Mouse (Mus musculus) hindbrain, embryonic 10.5 days (tissue): ENCODE data around the gene Stat6. TPM values are rescaled to one million over a fixed set of nuclear protein-coding genes. Genes with fewer than 3 reads are reported as not detected.

Experiments
- DNase-seq: peaks from one replicate; pipeline ENCODE4 v3.0.0-alpha.2; 2017; ENCODE audit warnings: low spot score
- H3K27ac ChIP-seq: fragments of 300-500 bp; sonication (generic); 2 replicates; pipeline ENCODE4 v1.5.1; 2016; ENCODE audit warnings: mild to moderate bottlenecking, moderate library complexity
- H3K27me3 ChIP-seq: fragments of 300-500 bp; sonication (generic); 2 replicates; pipeline ENCODE4 v1.6.1; 2016; ENCODE audit warnings: mild to moderate bottlenecking; ENCODE audit not compliant: poor library complexity, insufficient read depth, severe bottlenecking
- H3K36me3 ChIP-seq: fragments of 300-500 bp; sonication (generic); 2 replicates; pipeline ENCODE4 v1.6.1; 2016; ENCODE audit warnings: mild to moderate bottlenecking, moderate library complexity
- H3K4me1 ChIP-seq: fragments of 300-500 bp; sonication (generic); replicated peaks from 2 replicates; pipeline ENCODE4 v1.6.1; 2016; ENCODE audit warnings: mild to moderate bottlenecking
- H3K4me3 ChIP-seq: fragments of 300-500 bp; sonication (generic); 2 replicates; pipeline ENCODE4 v1.5.1; 2016; ENCODE audit warnings: mild to moderate bottlenecking, moderate library complexity
- H3K9me3 ChIP-seq: fragments of 300-500 bp; sonication (generic); 2 replicates; pipeline ENCODE4 v1.6.1; 2016; ENCODE audit warnings: mild to moderate bottlenecking, moderate library complexity
- WGBS: fragments of 180-500 bp; shearing (Covaris S2); methylation state at CpG from one replicate; pipeline ENCODE4 v1.1.7; 2016; 5-methylcytosine and 5-hydroxymethylcytosine counted together
- polyA plus RNA-seq: library from polyadenylated mRNA; unstranded; fragments of >200 nt; fragmentation: Nextera tagmentation; extraction: Ambion mirVana; gene quantifications from 2 replicates; pipeline ENCODE4 v1.2.1, GENCODE M21; 2016

The Stat6 gene
- polyA plus RNA-seq, 1 experiment from 2014 or later, result 9.5 TPM

GRCm38 (mm10) chr10:127674794-127675522 is 32.2 kb downstream of the Stat6 start:
- Histone ChIP-seq H3K4me1 (peaks cover 19% of the 10 kb centered on the region), H3K36me3 (no peaks in the 10 kb centered on the region), H3K9me3 (no peaks in the 10 kb centered on the region), H3K27ac (no peak overlapping the region), H3K4me3 (no peak overlapping the region), H3K27me3 (no peaks in the 10 kb centered on the region)
- 90% methylated on average over 8 of the region's 8 CpGs for WGBS
- DNase-seq, result peak; percentile 63

GRCm38 (mm10) chr10:127675859-127676398 is 33.1 kb downstream of the Stat6 start:
- 58% methylated on average over 5 of the region's 5 CpGs for WGBS
- peaks cover 1% of the 10 kb centered on the region; the same call in 1 of the 2 replicates for H3K36me3 ChIP-seq
- no peaks in the 10 kb centered on the region for H3K27me3 ChIP-seq
- H3K27ac ChIP-seq, result peak overlapping the region; percentile 86; the same call in 1 of the 2 replicates
- DNase-seq, result no peak
- H3K9me3 ChIP-seq, result no peaks in the 10 kb centered on the region
- H3K4me1 ChIP-seq, result peaks cover 19% of the 10 kb centered on the region
- H3K4me3 ChIP-seq, result peak overlapping the region; percentile 68

GRCm38 (mm10) chr10:127676691-127677548 is 34.1 kb downstream of the Stat6 start:
- peak overlapping the region; percentile 86 for H3K27ac ChIP-seq
- DNase-seq, result peak; percentile 97
- H3K9me3 ChIP-seq, result no peaks in the 10 kb centered on the region
- peaks cover 19% of the 10 kb centered on the region for H3K4me1 ChIP-seq
- peaks cover 6% of the 10 kb centered on the region; the same call in 1 of the 2 replicates for H3K36me3 ChIP-seq
- no peaks in the 10 kb centered on the region for H3K27me3 ChIP-seq
- under 1% methylated on average over 71 of the region's 71 CpGs for WGBS
- peak overlapping the region; percentile 68 for H3K4me3 ChIP-seq

DNA sequence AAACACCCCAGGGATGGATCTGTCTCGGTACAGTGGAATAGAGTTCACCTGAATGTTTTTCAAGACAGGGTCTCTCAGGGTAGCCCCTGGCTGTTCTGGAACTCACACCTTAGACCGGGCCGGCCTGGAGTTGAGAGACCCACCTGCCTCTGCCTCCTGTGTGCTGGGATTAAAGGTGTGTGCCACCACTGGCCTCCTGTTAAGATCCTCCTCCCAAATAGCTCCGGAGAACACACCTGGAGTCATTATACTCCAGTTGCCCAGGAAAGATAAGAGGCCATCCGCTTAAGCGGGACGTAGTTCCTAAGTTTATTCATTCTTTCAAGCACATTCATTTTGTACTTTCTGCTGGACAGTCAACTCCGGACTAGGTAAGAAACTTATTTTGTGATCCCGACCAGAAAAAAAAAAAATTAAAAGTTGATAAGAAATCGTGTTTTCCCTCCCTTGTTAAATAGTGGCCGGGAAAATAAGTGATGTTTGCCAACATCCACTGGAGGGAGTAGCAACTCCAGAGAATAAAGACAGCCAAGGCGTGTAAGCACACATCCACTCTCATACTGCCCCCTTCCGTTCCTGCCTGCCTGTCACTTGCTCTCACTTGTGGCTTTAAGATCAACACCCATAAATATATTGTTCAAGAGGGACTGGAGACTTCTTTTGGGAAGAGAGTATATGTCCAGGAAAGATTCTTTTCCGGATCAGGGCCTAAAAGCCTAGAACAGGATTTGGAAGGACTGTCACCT is 35.0 kb downstream of the Stat6 start:
- peak; percentile 66 for DNase-seq
- peaks cover 19% of the 10 kb centered on the region for H3K4me1 ChIP-seq

GRCm38 (mm10) chr10:127679208-127679607 is 36.4 kb downstream of the Stat6 start:
- Histone ChIP-seq H3K9me3 (no peaks in the 10 kb centered on the region), H3K36me3 (peaks cover 10% of the 10 kb centered on the region; the same call in 1 of the 2 replicates), H3K27ac (no peak overlapping the region), H3K27me3 (no peaks in the 10 kb centered on the region), H3K4me1 (peaks cover 19% of the 10 kb centered on the region), H3K4me3 (no peak overlapping the region)
- DNase-seq, result no peak
- WGBS, result 98% methylated on average over 1 of the region's 1 CpGs

More for the DNA sequence above, 35.0 kb downstream of the Stat6 start:
- 14% methylated on average over 14 of the region's 14 CpGs for WGBS
- H3K36me3 ChIP-seq, result peaks cover 6% of the 10 kb centered on the region; the same call in 1 of the 2 replicates
- H3K4me3 ChIP-seq, result peak overlapping the region; percentile 68
- no peaks in the 10 kb centered on the region for H3K27me3 ChIP-seq
- no peaks in the 10 kb centered on the region for H3K9me3 ChIP-seq
- H3K27ac ChIP-seq, result peak overlapping the region; percentile 86

GRCm38 (mm10) chr10:127679881-127680280 is 37.1 kb downstream of the Stat6 start:
- H3K36me3 ChIP-seq, result peaks cover 10% of the 10 kb centered on the region; the same call in 1 of the 2 replicates
- 89% methylated on average over 3 of the region's 3 CpGs for WGBS
- DNase-seq, result no peak

DNA sequence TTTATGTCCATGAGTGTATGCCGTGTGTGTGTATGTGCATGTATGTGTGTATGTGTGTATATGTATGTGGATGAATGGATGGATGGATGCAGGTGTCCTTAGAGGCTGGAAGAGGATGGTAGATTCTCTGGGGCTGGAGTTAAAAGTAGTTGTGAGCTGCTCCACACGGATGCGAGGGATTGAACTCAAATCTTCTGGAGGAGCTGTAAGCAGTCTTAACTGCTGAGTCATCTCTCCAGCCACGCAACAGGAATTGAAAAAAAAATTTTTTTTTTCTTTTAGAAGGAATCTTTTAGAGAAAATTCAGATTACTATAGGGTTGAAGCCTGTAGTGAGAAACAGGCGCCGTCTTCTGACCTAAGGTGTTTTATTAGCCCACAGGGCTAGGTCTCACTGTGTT is 40.1 kb downstream of the Stat6 start:
- Histone ChIP-seq H3K36me3 (peaks cover 10% of the 10 kb centered on the region; the same call in 1 of the 2 replicates), H3K9me3 (no peaks in the 10 kb centered on the region), H3K27me3 (no peaks in the 10 kb centered on the region), H3K27ac (no peak overlapping the region), H3K4me1 (peaks cover 5% of the 10 kb centered on the region), H3K4me3 (no peak overlapping the region)
- no peak for DNase-seq
- WGBS, result 93% methylated on average over 6 of the region's 6 CpGs

More at GRCm38 (mm10) chr10:127679881-127680280, 37.1 kb downstream of the Stat6 start:
- no peak overlapping the region for H3K4me3 ChIP-seq
- no peaks in the 10 kb centered on the region for H3K9me3 ChIP-seq
- H3K27me3 ChIP-seq, result no peaks in the 10 kb centered on the region
- peaks cover 19% of the 10 kb centered on the region for H3K4me1 ChIP-seq
- H3K27ac ChIP-seq, result no peak overlapping the region

DNA sequence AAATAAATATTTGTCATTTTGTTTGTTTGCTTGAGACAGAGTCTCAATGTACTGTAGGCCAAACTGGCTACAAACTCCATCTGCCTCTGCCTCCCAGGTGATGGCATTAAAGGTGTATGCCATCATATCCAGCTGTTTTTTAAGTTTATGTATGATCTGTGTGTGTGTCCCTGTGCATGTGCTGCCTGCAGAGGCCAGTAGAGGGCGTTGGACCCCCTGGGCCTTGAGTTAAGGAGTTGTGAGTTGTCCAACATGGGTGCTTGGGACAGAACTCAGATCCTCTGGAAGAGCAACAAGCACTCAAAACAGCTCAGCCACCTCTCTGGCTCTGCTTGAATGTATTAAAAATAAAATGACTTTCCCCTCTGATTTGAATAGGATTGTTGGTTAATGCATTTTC is 48.3 kb downstream of the Stat6 start:
- Histone ChIP-seq H3K9me3 (no peaks in the 10 kb centered on the region), H3K27me3 (no peaks in the 10 kb centered on the region), H3K4me1 (no peaks in the 10 kb centered on the region), H3K27ac (no peak overlapping the region), H3K4me3 (no peak overlapping the region), H3K36me3 (peaks cover 63% of the 10 kb centered on the region)
- 29% methylated on average over 1 of the region's 1 CpGs for WGBS
- DNase-seq, result no peak

DNA sequence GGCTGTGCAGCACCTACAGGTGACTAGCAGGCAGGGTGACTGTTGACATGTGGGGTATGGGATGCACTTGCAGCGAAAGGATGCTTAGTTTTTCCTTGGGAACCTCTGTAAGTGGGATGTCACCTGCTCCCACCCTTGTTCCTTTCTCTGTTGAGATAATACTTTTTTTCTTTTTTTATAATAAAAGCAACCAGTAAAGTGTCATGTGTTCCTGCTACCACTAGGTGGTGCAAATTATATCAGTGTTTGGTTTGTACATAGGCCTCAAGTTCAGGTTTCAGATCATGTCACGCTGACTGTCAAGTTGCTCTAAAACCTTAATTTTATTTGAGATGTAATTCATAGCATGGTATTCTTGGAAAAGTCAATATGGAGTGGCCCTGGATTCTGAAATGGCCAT is 51.9 kb downstream of the Stat6 start:
- no peak for DNase-seq
- H3K27me3 ChIP-seq, result no peaks in the 10 kb centered on the region
- H3K4me3 ChIP-seq, result no peak overlapping the region
- 61% methylated on average over 2 of the region's 2 CpGs for WGBS
- H3K9me3 ChIP-seq, result no peaks in the 10 kb centered on the region
- no peaks in the 10 kb centered on the region for H3K4me1 ChIP-seq
- H3K36me3 ChIP-seq, result peaks cover 87% of the 10 kb centered on the region
- no peak overlapping the region for H3K27ac ChIP-seq

- 94% methylated on average over 7 of the region's 7 CpGs for WGBS
- Histone ChIP-seq H3K36me3 (peaks cover 85% of the 10 kb centered on the region), H3K4me3 (no peak overlapping the region), H3K27me3 (no peaks in the 10 kb centered on the region), H3K9me3 (no peaks in the 10 kb centered on the region), H3K4me1 (no peaks in the 10 kb centered on the region), H3K27ac (no peak overlapping the region)
- DNase-seq, result no peak
Measured at GRCm38 (mm10) chr10:127695775-127696174, 53.0 kb downstream of the Stat6 start.

GRCm38 (mm10) chr10:127698966-127699365 is 56.2 kb downstream of the Stat6 start:
- no peak for DNase-seq
- no peaks in the 10 kb centered on the region for H3K27me3 ChIP-seq
- H3K27ac ChIP-seq, result no peak overlapping the region
- WGBS, result 91% methylated on average over 7 of the region's 7 CpGs
- H3K9me3 ChIP-seq, result no peaks in the 10 kb centered on the region
- H3K4me1 ChIP-seq, result no peaks in the 10 kb centered on the region
- H3K36me3 ChIP-seq, result peaks cover 60% of the 10 kb centered on the region
- no peak overlapping the region for H3K4me3 ChIP-seq

DNA sequence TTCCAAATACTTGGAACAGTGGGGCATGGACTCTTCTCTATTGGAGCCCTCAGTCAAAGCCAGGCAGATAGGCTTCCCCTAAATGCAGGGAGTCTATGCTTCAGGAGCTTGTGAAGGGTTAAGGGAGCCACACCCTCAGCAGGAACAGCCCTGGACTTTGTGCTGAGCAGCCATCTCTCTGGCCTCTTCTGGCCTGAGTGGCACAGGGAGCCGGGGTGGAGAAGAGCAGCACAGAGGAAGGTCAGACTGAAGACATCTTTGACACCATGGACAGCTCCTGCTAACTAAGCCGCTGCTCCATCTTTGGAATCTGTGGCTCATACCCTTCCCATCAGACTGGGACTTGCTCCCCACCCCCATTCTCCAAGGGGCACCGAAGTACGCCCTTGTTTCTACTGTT is 60.5 kb downstream of the Stat6 start:
- no peak for DNase-seq
- Histone ChIP-seq H3K27me3 (no peaks in the 10 kb centered on the region), H3K4me1 (no peaks in the 10 kb centered on the region), H3K4me3 (no peak overlapping the region), H3K9me3 (no peaks in the 10 kb centered on the region), H3K36me3 (peaks cover 23% of the 10 kb centered on the region), H3K27ac (no peak overlapping the region)
- 48% methylated on average over 4 of the region's 4 CpGs for WGBS
